Mouse (Mus musculus): ENCODE measurements at regions not wholly inside any gene's neighbourhood (a gene's known extent, or its start where the extent isn't known, plus 50 kb on each side); places are given as distances from the start of the nearest gene placed in this dataset.

GRCm38 (mm10) chr10:118639097-118639496 lies 198.3 kb downstream of the Ifng start:
- WGBS: 90% methylated on average over 4 of the region's 4 CpGs
- no peaks in the 10 kb centered on the region for H3K36me3 ChIP-seq
- no peak for ATAC-seq (ENCODE audit: low FRiP score, low read depth)
- peaks cover 13% of the 10 kb centered on the region; the same call in 1 of the 2 replicates for H3K4me1 ChIP-seq
- H3K27ac ChIP-seq: no peak overlapping the region
- H3K27me3 ChIP-seq (replicated peaks): no peaks in the 10 kb centered on the region
- no peaks in the 10 kb centered on the region for H3K9me3 ChIP-seq
- no peak overlapping the region for H3K4me2 ChIP-seq (replicated peaks)
- no peak overlapping the region for H3K4me3 ChIP-seq
- H3K9ac ChIP-seq: no peak overlapping the region

GRCm38 (mm10) chr10:118640121-118640809 lies 199.4 kb downstream of the Ifng start:
- H3K36me3 ChIP-seq: no peaks in the 10 kb centered on the region
- ATAC-seq (ENCODE audit: low FRiP score, low read depth): no peak
- H3K4me3 ChIP-seq: no peak overlapping the region
- no peaks in the 10 kb centered on the region for H3K27me3 ChIP-seq (replicated peaks)
- WGBS: 55% methylated on average over 7 of the region's 7 CpGs
- peaks cover 13% of the 10 kb centered on the region; the same call in 1 of the 2 replicates for H3K4me1 ChIP-seq
- H3K9ac ChIP-seq: no peak overlapping the region
- no peak overlapping the region for H3K4me2 ChIP-seq (replicated peaks)
- no peak overlapping the region for H3K27ac ChIP-seq
- no peaks in the 10 kb centered on the region for H3K9me3 ChIP-seq

- H3K9me3 ChIP-seq: no peaks in the 10 kb centered on the region
- no peaks in the 10 kb centered on the region for H3K27me3 ChIP-seq (replicated peaks)
- H3K4me3 ChIP-seq: no peak overlapping the region
- H3K4me1 ChIP-seq: peaks cover 13% of the 10 kb centered on the region; the same call in 1 of the 2 replicates
- H3K4me2 ChIP-seq (replicated peaks): no peak overlapping the region
- WGBS: 56% methylated on average over 12 of the region's 12 CpGs
- H3K27ac ChIP-seq: no peak overlapping the region
- H3K9ac ChIP-seq: no peak overlapping the region
- no peaks in the 10 kb centered on the region for H3K36me3 ChIP-seq
- ATAC-seq (ENCODE audit: low FRiP score, low read depth): peak; percentile 72; the same call in 1 of the 2 replicates
Observed at GRCm38 (mm10) chr10:118640810-118641427, 200.1 kb downstream of the Ifng start.

GRCm38 (mm10) chr10:118643622-118644021 lies 202.8 kb downstream of the Ifng start:
- no peak for ATAC-seq (ENCODE audit: low FRiP score, low read depth)
- no peaks in the 10 kb centered on the region for H3K9me3 ChIP-seq
- H3K27ac ChIP-seq: no peak overlapping the region
- H3K27me3 ChIP-seq (replicated peaks): no peaks in the 10 kb centered on the region
- no peak overlapping the region for H3K4me2 ChIP-seq (replicated peaks)
- WGBS: 76% methylated on average over 8 of the region's 8 CpGs
- H3K9ac ChIP-seq: no peak overlapping the region
- peaks cover 13% of the 10 kb centered on the region; the same call in 1 of the 2 replicates for H3K4me1 ChIP-seq
- H3K36me3 ChIP-seq: no peaks in the 10 kb centered on the region
- H3K4me3 ChIP-seq: no peak overlapping the region

GRCm38 (mm10) chr10:118648111-118648510 lies 207.3 kb downstream of the Ifng start:
- no peaks in the 10 kb centered on the region for H3K4me1 ChIP-seq
- ATAC-seq (ENCODE audit: low FRiP score, low read depth): no peak
- H3K9ac ChIP-seq: no peak overlapping the region
- H3K4me3 ChIP-seq: no peak overlapping the region
- H3K4me2 ChIP-seq (replicated peaks): no peak overlapping the region
- no peaks in the 10 kb centered on the region for H3K36me3 ChIP-seq
- 63% methylated on average over 2 of the region's 2 CpGs for WGBS
- H3K9me3 ChIP-seq: no peaks in the 10 kb centered on the region
- H3K27me3 ChIP-seq (replicated peaks): no peaks in the 10 kb centered on the region
- no peak overlapping the region for H3K27ac ChIP-seq

- Histone ChIP-seq H3K9me3 (no peaks in the 10 kb centered on the region), H3K27ac (no peak overlapping the region), H3K4me1 (no peaks in the 10 kb centered on the region), H3K27me3 (replicated peaks) (no peaks in the 10 kb centered on the region), H3K36me3 (no peaks in the 10 kb centered on the region), H3K4me2 (replicated peaks) (no peak overlapping the region), H3K9ac (no peak overlapping the region), H3K4me3 (no peak overlapping the region)
- no peak for ATAC-seq (ENCODE audit: low FRiP score, low read depth)
- WGBS: 75% methylated on average over 5 of the region's 5 CpGs
Observed at GRCm38 (mm10) chr10:118656561-118656960, 213.4 kb downstream of the Dyrk2 start.

GRCm38 (mm10) chr10:118666009-118666408 lies 204.0 kb downstream of the Dyrk2 start:
- no peak for ATAC-seq (ENCODE audit: low FRiP score, low read depth)
- Histone ChIP-seq H3K4me2 (replicated peaks) (no peak overlapping the region), H3K36me3 (no peaks in the 10 kb centered on the region), H3K27ac (no peak overlapping the region), H3K27me3 (replicated peaks) (no peaks in the 10 kb centered on the region), H3K4me1 (peaks cover 5% of the 10 kb centered on the region; the same call in 1 of the 2 replicates), H3K9ac (no peak overlapping the region), H3K9me3 (0 out of 2 replicates have a peak, but pooled peaks cover 2% of the 10 kb centered on the region), H3K4me3 (no peak overlapping the region)
- WGBS: 76% methylated on average over 3 of the region's 3 CpGs

- peak; percentile 64; the same call in 1 of the 2 replicates for ATAC-seq (ENCODE audit: low FRiP score, low read depth)
- 52% methylated on average over 18 of the region's 18 CpGs for WGBS
- no peak overlapping the region for H3K27ac ChIP-seq
Observed at GRCm38 (mm10) chr10:118675816-118676465, 194.1 kb downstream of the Dyrk2 start.

GRCm38 (mm10) chr10:118678750-118679418 lies 191.1 kb downstream of the Dyrk2 start:
- 68% methylated on average over 12 of the region's 12 CpGs for WGBS
- Histone ChIP-seq H3K4me3 (no peak overlapping the region), H3K36me3 (no peaks in the 10 kb centered on the region), H3K9me3 (no peaks in the 10 kb centered on the region), H3K4me1 (peaks cover 18% of the 10 kb centered on the region; the same call in 1 of the 2 replicates), H3K27me3 (replicated peaks) (no peaks in the 10 kb centered on the region), H3K4me2 (replicated peaks) (no peak overlapping the region), H3K9ac (no peak overlapping the region), H3K27ac (0 out of 2 replicates have a peak overlapping the region, but pooled peaks have one; percentile 5)
- ATAC-seq (ENCODE audit: low FRiP score, low read depth): peak; percentile 18; the same call in 1 of the 2 replicates

More at GRCm38 (mm10) chr10:118675816-118676465, 194.1 kb downstream of the Dyrk2 start:
- Histone ChIP-seq H3K27me3 (replicated peaks) (no peaks in the 10 kb centered on the region), H3K4me2 (replicated peaks) (peak overlapping the region; percentile 40), H3K36me3 (no peaks in the 10 kb centered on the region), H3K9ac (no peak overlapping the region), H3K9me3 (peaks cover 8% of the 10 kb centered on the region; the same call in 1 of the 2 replicates), H3K4me3 (no peak overlapping the region), H3K4me1 (peaks cover 18% of the 10 kb centered on the region; the same call in 1 of the 2 replicates)

- peak; percentile 62; the same call in 1 of the 2 replicates for ATAC-seq (ENCODE audit: low FRiP score, low read depth)
- peaks cover 18% of the 10 kb centered on the region; the same call in 1 of the 2 replicates for H3K4me1 ChIP-seq
Observed at GRCm38 (mm10) chr10:118679507-118679906, 190.5 kb downstream of the Dyrk2 start.

GRCm38 (mm10) chr10:118680896-118681295 lies 189.1 kb downstream of the Dyrk2 start:
- H3K9ac ChIP-seq: no peak overlapping the region
- no peaks in the 10 kb centered on the region for H3K9me3 ChIP-seq
- WGBS: 56% methylated on average over 6 of the region's 6 CpGs
- no peak overlapping the region for H3K4me3 ChIP-seq
- H3K27me3 ChIP-seq (replicated peaks): no peaks in the 10 kb centered on the region
- no peak for ATAC-seq (ENCODE audit: low FRiP score, low read depth)
- H3K27ac ChIP-seq: no peak overlapping the region
- H3K36me3 ChIP-seq: no peaks in the 10 kb centered on the region
- peaks cover 16% of the 10 kb centered on the region; the same call in 1 of the 2 replicates for H3K4me1 ChIP-seq
- no peak overlapping the region for H3K4me2 ChIP-seq (replicated peaks)

More at GRCm38 (mm10) chr10:118679507-118679906, 190.5 kb downstream of the Dyrk2 start:
- 35% methylated on average over 5 of the region's 5 CpGs for WGBS
- no peaks in the 10 kb centered on the region for H3K27me3 ChIP-seq (replicated peaks)
- no peak overlapping the region for H3K9ac ChIP-seq
- H3K4me2 ChIP-seq (replicated peaks): no peak overlapping the region
- no peak overlapping the region for H3K27ac ChIP-seq
- H3K9me3 ChIP-seq: no peaks in the 10 kb centered on the region
- no peak overlapping the region for H3K4me3 ChIP-seq
- no peaks in the 10 kb centered on the region for H3K36me3 ChIP-seq

Data from neural tube, embryonic 12.5 days (tissue).